Mouse (Mus musculus) myocyte (in vitro differentiated cells): ENCODE measurements around the gene Carns1.

Experiments used
- CEBPB ChIP-seq: IDR thresholded peaks from 2 replicates; pipeline ENCODE4 v1.6.1; 2011; ENCODE audit warnings: mild to moderate bottlenecking, moderate library complexity; ENCODE audit not compliant: poor library complexity, insufficient read depth, severe bottlenecking
- E2F4 ChIP-seq: IDR thresholded peaks from one replicate; pipeline ENCODE4 v1.6.1; 2011; ENCODE audit warnings: mild to moderate bottlenecking, control low read depth, moderate library complexity; ENCODE audit not compliant: insufficient read depth
- MAX ChIP-seq: IDR thresholded peaks from one replicate; pipeline ENCODE4 v1.6.1; 2011; ENCODE audit warnings: low read depth, mild to moderate bottlenecking, control low read depth
- MYOD1 ChIP-seq, 3 experiments: IDR thresholded peaks; one replicate each; pipeline ENCODE4 v1.6.1; 2011; ENCODE audit warnings: control low read depth in 2 of 3, low read depth in 2 of 3, mild to moderate bottlenecking in 2 of 3, moderate library complexity in 1 of 3; ENCODE audit not compliant: insufficient read length in 2 of 3, control insufficient read depth in 1 of 3
- MYOG ChIP-seq, 3 experiments: IDR thresholded peaks; one replicate each; pipeline ENCODE4 v1.6.1; 2011; ENCODE audit warnings: control low read depth in 2 of 3, low read depth in 2 of 3, mild to moderate bottlenecking in 2 of 3; ENCODE audit not compliant: insufficient read length in 2 of 3, control insufficient read depth in 1 of 3, insufficient read depth in 1 of 3
- POLR2A ChIP-seq: IDR thresholded peaks from one replicate; pipeline ENCODE4 v1.6.1; 2011; ENCODE audit warnings: low read depth, mild to moderate bottlenecking, control low read depth, moderate library complexity; ENCODE audit not compliant: insufficient read length
- REST ChIP-seq: IDR thresholded peaks from one replicate; pipeline ENCODE4 v1.6.1; 2011; ENCODE audit warnings: mild to moderate bottlenecking, control low read depth, moderate library complexity; ENCODE audit not compliant: insufficient read depth, insufficient read length
- SRF ChIP-seq: IDR thresholded peaks from one replicate; pipeline ENCODE4 v1.6.1; 2011; ENCODE audit warnings: low read depth; ENCODE audit not compliant: control insufficient read depth, insufficient read length
- USF1 ChIP-seq: IDR thresholded peaks from one replicate; pipeline ENCODE4 v1.6.1; 2011; ENCODE audit warnings: low read depth, mild to moderate bottlenecking, control low read depth, moderate library complexity

DNA sequence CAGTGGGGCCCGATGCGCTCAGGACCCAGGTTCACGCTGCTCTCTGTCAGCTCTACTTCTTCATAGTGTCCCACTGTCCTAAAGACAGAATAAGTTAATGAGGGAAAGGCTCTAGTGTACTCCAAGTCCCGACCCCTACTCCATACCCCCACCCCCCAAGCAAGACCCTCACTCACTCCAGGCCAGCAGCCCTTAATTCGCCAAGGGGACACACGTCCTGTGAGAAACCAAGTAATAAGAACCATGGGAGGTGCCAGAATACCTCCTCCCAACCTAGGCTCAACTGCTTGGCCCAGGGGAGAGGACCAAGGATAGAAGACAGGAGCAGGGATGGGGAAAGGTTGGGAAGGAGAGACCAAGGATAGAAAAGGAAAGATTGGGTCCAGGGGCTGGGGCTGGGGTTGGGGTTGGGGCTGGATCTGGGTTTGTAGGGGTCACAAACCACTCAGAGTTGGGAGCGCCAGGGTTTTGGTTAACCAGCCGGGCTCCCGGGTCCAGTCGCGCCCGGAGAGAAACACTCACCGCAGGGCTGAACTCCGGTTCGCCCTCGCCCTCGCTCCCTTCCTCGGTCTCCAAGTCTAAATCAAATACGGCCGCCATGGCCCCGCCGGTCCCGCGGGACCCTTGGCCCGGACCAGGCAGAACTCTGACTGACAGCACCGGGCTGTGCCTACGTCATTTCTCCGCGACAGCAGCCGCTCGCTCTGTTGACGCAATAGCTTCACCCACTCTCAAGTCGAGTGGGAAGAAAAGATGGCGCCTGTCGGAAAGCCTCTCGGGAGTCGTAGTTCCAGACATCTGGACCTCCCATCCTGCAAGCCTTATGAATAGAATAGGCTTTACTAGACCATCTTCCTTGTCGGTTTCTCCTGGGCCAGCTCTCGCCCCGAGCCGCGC lies 12.4 kb downstream of the Carns1 start, which contains the start of gene Rps6kb2:
- TF ChIP-seq POLR2A (peak; percentile 65), MAX (no peak), MYOG (IDR thresholded peaks at IDR 0.05; ENCODE audit: control insufficient read depth in 1 of 3, insufficient read depth in 1 of 3, insufficient read length in 2 of 3, low read depth in 2 of 3) (peak in 1 of 3 experiments; percentile 43), REST (no peak), SRF (peak; percentile 84), MYOD1 (IDR thresholded peaks at IDR 0.05; ENCODE audit: control insufficient read depth in 1 of 3, insufficient read length in 2 of 3, low read depth in 2 of 3) (peak; percentile 2 to 81 (median 80)), CEBPB (peak; percentile 80), E2F4 (no peak), USF1 (no peak)
